ENCODE assay signal across 21 mouse cellular contexts in genomic region chr16:82711161-82711560, GRCm38 (mm10).
DNase-seq lines count a peak whose midpoint lies in the region; ATAC-seq and TF ChIP-seq lines count a peak whose summit lies in the region.
"Had no signal": no experiment of that assay in that cellular context is flagged by ENCODE, and none has a peak within 500 bp of the region (broad histone marks: within the 10 kb centered on the region; RNA-seq: fewer than 3 reads in every experiment).

No protein-coding gene starts in this region.

- H3K36me3 ChIP-seq in lung, embryonic 14.5 days (ENCODE audit: insufficient read depth) = no peaks in the 10 kb centered on the region
- no peaks in the 10 kb centered on the region for H3K36me3 ChIP-seq in stomach, embryonic 16.5 days (ENCODE audit: control insufficient read depth, insufficient read depth, low read length)
- H3K36me3 ChIP-seq: forebrain, embryonic 15.5 days; limb, embryonic 15.5 days; liver, embryonic 15.5 days; midbrain, embryonic 12.5 days had no signal

- H3K27ac ChIP-seq in lung, embryonic 14.5 days (ENCODE audit: low read depth) = no peak overlapping the region
- H3K27ac ChIP-seq in stomach, embryonic 16.5 days (ENCODE audit: low read length) = no peak overlapping the region
- H3K27ac ChIP-seq: forebrain, embryonic 15.5 days; heart, adult 2 months; limb, embryonic 15.5 days; liver, embryonic 15.5 days; midbrain, embryonic 12.5 days had no signal

- intact Hi-C loops in heart, postnatal 14 days (cut with DNase I) = no loop called here

- no peak overlapping the region for H3K4me2 ChIP-seq in lung, embryonic 14.5 days
- no peak overlapping the region for H3K4me2 ChIP-seq in stomach, embryonic 16.5 days (ENCODE audit: low read depth, low read length)
- H3K4me2 ChIP-seq: forebrain, embryonic 15.5 days; limb, embryonic 15.5 days; liver, embryonic 15.5 days; midbrain, embryonic 12.5 days had no signal

- ATAC-seq in lung, embryonic 14.5 days (ENCODE audit: insufficient read depth) = no peak
- ATAC-seq in stomach, embryonic 16.5 days (ENCODE audit: insufficient read depth, low FRiP score) = 0 out of 2 replicates have a peak, but pooled peaks have one; percentile 17
- ATAC-seq: forebrain, embryonic 15.5 days; inflammation-experienced regulatory T-cells, adult 6 months; lung, postnatal 0 days had no signal

- no peak overlapping the region for H3K9ac ChIP-seq in lung, embryonic 14.5 days
- no peak overlapping the region for H3K9ac ChIP-seq in stomach, embryonic 16.5 days (ENCODE audit: low read length)
- H3K9ac ChIP-seq: forebrain, embryonic 15.5 days; limb, embryonic 15.5 days; liver, embryonic 15.5 days; midbrain, embryonic 12.5 days had no signal

- no peak overlapping the region for H3K4me3 ChIP-seq in lung, embryonic 14.5 days (ENCODE audit: low read depth, low read length)
- no peak overlapping the region for H3K4me3 ChIP-seq in stomach, embryonic 16.5 days (replicated peaks; ENCODE audit: low read length)
- H3K4me3 ChIP-seq: erythroblast, embryonic 14.5 days; forebrain, embryonic 15.5 days; heart, adult 2 months; limb, embryonic 15.5 days; liver, embryonic 15.5 days; midbrain, embryonic 12.5 days had no signal

- no peak for TF ChIP-seq CTCF in lung, embryonic 14.5 days (IDR thresholded peaks at IDR 0.05; ENCODE audit: low read depth)

- DNase-seq in lung, embryonic 14.5 days = peak; percentile 5
- DNase-seq in lung, postnatal 36 days = no peak
- peak; percentile 47 for DNase-seq in cerebellum, adult 11 months
- DNase-seq in cerebellum, adult 8-10 months = peak; percentile 55
- DNase-seq in spleen, adult 12 weeks (ENCODE audit: low spot score) = no peak
- DNase-seq in heart, postnatal 14 days = no peak
- DNase-seq: adrenal gland, adult 2 months; gastrocnemius, postnatal 25 days; heart, adult 2 months; kidney, adult 2 months; kidney, postnatal 10 days; layer of hippocampus, postnatal 36 days; thymus, adult 2 months had no signal

- H3K9me3 ChIP-seq in lung, embryonic 14.5 days (ENCODE audit: low read depth, low read length) = no peaks in the 10 kb centered on the region
- H3K9me3 ChIP-seq in stomach, embryonic 16.5 days (replicated peaks; ENCODE audit: control insufficient read depth, low read length) = no peaks in the 10 kb centered on the region
- H3K9me3 ChIP-seq: forebrain, embryonic 15.5 days; limb, embryonic 15.5 days; liver, embryonic 15.5 days; midbrain, embryonic 12.5 days had no signal

- no peaks in the 10 kb centered on the region for H3K27me3 ChIP-seq in lung, embryonic 14.5 days (ENCODE audit: insufficient read depth, low read length)
- H3K27me3 ChIP-seq in stomach, embryonic 16.5 days (ENCODE audit: control insufficient read depth, insufficient read depth, low read length) = no peaks in the 10 kb centered on the region
- H3K27me3 ChIP-seq: forebrain, embryonic 15.5 days; limb, embryonic 15.5 days; liver, embryonic 15.5 days; midbrain, embryonic 12.5 days had no signal

- H3K4me1 ChIP-seq in lung, embryonic 14.5 days (ENCODE audit: insufficient read depth) = no peaks in the 10 kb centered on the region
- H3K4me1 ChIP-seq in stomach, embryonic 16.5 days (ENCODE audit: control insufficient read depth, insufficient read depth, low read length) = no peaks in the 10 kb centered on the region
- H3K4me1 ChIP-seq: forebrain, embryonic 15.5 days; limb, embryonic 15.5 days; liver, embryonic 15.5 days; midbrain, embryonic 12.5 days had no signal

Comparison
In these comparisons a context has a peak if more than half of its experiments do, and no peak if none do; other contexts are left out.
1. DNase-seq: peak in lung, embryonic 14.5 days (single experiment), cerebellum, adult 11 months (single experiment) and cerebellum, adult 8-10 months (single experiment); none in lung, postnatal 36 days (single experiment), spleen, adult 12 weeks (single experiment) and heart, postnatal 14 days (0 of 2).